Mouse (Mus musculus) hindlimb bud, embryonic 11.5 days (tissue): ENCODE measurements at regions not wholly inside any gene's neighbourhood (a gene's known extent, or its start where the extent isn't known, plus 50 kb on each side); places are given as distances from the start of the nearest gene placed in this dataset.
A peak's percentile ranks its signal among the peaks of the same experiment; 100 is the strongest.

ENCODE experiments used
- DNase-seq: peaks from one replicate; pipeline ENCODE4 v3.0.0-alpha.2; 2012; ENCODE audit warnings: low read depth, low spot score; ENCODE audit errors: extremely low spot score

GRCm38 (mm10) chr2:74977348-74977747, 151.7 kb downstream of the Mtx2 start:
- no peak for DNase-seq

- DNase-seq = no peak
Observed at GRCm38 (mm10) chr2:74977828-74978227, 152.2 kb downstream of the Mtx2 start.

- no peak for DNase-seq
Observed at GRCm38 (mm10) chr2:74981856-74982255, 156.3 kb downstream of the Mtx2 start.

- DNase-seq = no peak
Observed at GRCm38 (mm10) chr2:74993802-74994201, 168.2 kb downstream of the Mtx2 start.

- no peak for DNase-seq
Observed at GRCm38 (mm10) chr2:74994998-74995397, 169.4 kb downstream of the Mtx2 start.

- no peak for DNase-seq
Observed at GRCm38 (mm10) chr2:74997736-74998135, 172.1 kb downstream of the Mtx2 start.

- no peak for DNase-seq
Observed at GRCm38 (mm10) chr2:75000368-75000796, 174.8 kb downstream of the Mtx2 start.

- DNase-seq = no peak
Observed at GRCm38 (mm10) chr2:75002562-75002961, 177.0 kb downstream of the Mtx2 start.

- DNase-seq = no peak
Observed at GRCm38 (mm10) chr2:75008116-75008515, 182.5 kb downstream of the Mtx2 start.

GRCm38 (mm10) chr2:75010647-75011046, 185.0 kb downstream of the Mtx2 start:
- DNase-seq = no peak

- DNase-seq = no peak
Observed at GRCm38 (mm10) chr2:75012046-75012445, 186.4 kb downstream of the Mtx2 start.

- DNase-seq = no peak
Observed at GRCm38 (mm10) chr2:75014994-75015728, 189.6 kb downstream of the Mtx2 start.

- DNase-seq = no peak
Observed at GRCm38 (mm10) chr2:75019459-75019858, 193.9 kb downstream of the Mtx2 start.

- DNase-seq = no peak
Observed at GRCm38 (mm10) chr2:75021639-75022038, 196.0 kb downstream of the Mtx2 start.

GRCm38 (mm10) chr2:75028151-75028550, 202.5 kb downstream of the Mtx2 start:
- DNase-seq = no peak

- DNase-seq = no peak
Observed at GRCm38 (mm10) chr2:75029089-75029693, 203.6 kb downstream of the Mtx2 start.

GRCm38 (mm10) chr2:75034708-75035107, 209.1 kb downstream of the Mtx2 start:
- DNase-seq = no peak

- DNase-seq = no peak
Observed at GRCm38 (mm10) chr2:75039066-75039465, 213.5 kb downstream of the Mtx2 start.

GRCm38 (mm10) chr2:75046892-75047291, 221.3 kb downstream of the Mtx2 start:
- no peak for DNase-seq

- no peak for DNase-seq
Observed at GRCm38 (mm10) chr2:75048071-75048470, 222.5 kb downstream of the Mtx2 start.

GRCm38 (mm10) chr2:75054474-75055186, 229.0 kb downstream of the Mtx2 start:
- no peak for DNase-seq

- DNase-seq = peak; percentile 67
Observed at GRCm38 (mm10) chr2:75055187-75055543, 229.6 kb downstream of the Mtx2 start.
